Mouse (Mus musculus): ENCODE data around the gene Kif14.

DNA sequence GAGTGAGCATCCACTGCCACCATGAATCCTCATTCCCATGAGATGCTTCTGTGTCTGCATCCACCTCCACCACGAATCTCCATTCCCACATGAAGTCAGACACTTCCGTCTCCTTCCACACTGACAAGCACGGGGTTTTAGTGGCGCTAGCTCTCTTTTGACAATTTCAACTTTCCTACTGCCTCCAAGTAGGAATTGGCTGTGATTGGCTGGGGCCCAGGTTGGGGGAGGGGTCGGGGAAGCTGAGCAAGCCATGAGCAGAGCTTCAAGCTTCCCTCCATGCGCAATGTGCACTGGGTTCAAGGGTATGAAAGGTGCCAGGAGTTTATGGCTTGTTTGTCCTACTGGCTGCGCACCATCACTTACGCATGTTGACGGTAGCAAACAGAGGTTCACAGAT lies 93.6 kb downstream of the Kif14 start:
- TF ChIP-seq MAX (IDR thresholded peaks at IDR 0.05; ENCODE audit: low read length) (no peak), NRF1 (IDR thresholded peaks at IDR 0.05; ENCODE audit: insufficient read depth, low read depth, low read length, poor library complexity, severe bottlenecking) (no peak), EP300 (IDR thresholded peaks at IDR 0.05; ENCODE audit: low read depth in 1 of 2, low read length in 2 of 2) (no peak), E2F4 (IDR thresholded peaks at IDR 0.05; ENCODE audit: borderline replicate concordance, low read depth, low read length) (no peak), MYC (IDR thresholded peaks at IDR 0.05; ENCODE audit: low read depth, low read length) (no peak), CTCF (IDR thresholded peaks at IDR 0.05 in 2 of 3, conservative IDR thresholded peaks at IDR 0.05 in 1 of 3; ENCODE audit: control insufficient read depth in 1 of 3, insufficient read depth in 1 of 3, low read depth in 2 of 3, low read length in 3 of 3, poor library complexity in 1 of 3, severe bottlenecking in 1 of 3) (no peak), TCF12 (IDR thresholded peaks at IDR 0.05; ENCODE audit: low read depth, low read length) (no peak), TAL1 (IDR thresholded peaks at IDR 0.05; ENCODE audit: low read length) (no peak), SMC3 (IDR thresholded peaks at IDR 0.05; ENCODE audit: low read depth, low read length) (no peak), USF1 (IDR thresholded peaks at IDR 0.05; ENCODE audit: low read depth, low read length) (no peak), ZMIZ1 (IDR thresholded peaks at IDR 0.05; ENCODE audit: low read depth, low read length) (no peak), ZNF384 (IDR thresholded peaks at IDR 0.05; ENCODE audit: low read depth, low read length) (no peak), POLR2A (IDR thresholded peaks at IDR 0.05; ENCODE audit: control insufficient read depth in 1 of 2, insufficient read depth in 1 of 2, low read depth in 1 of 2, low read length in 2 of 2, poor library complexity in 1 of 2) (no peak)
